Mouse (Mus musculus): ENCODE measurements at regions not wholly inside any gene's neighbourhood (a gene's known extent, or its start where the extent isn't known, plus 50 kb on each side); places are given as distances from the start of the nearest gene placed in this dataset.

GRCm38 (mm10) chr6:143287322-143287721 is 120.3 kb downstream of the Etnk1 start:
- intact Hi-C loops (cut with DNase I): no loop called here

GRCm38 (mm10) chr6:143288491-143289130 is 121.6 kb downstream of the Etnk1 start:
- intact Hi-C loops (cut with DNase I): no loop called here

GRCm38 (mm10) chr6:143293648-143294047 is 126.6 kb downstream of the Etnk1 start:
- intact Hi-C loops (cut with DNase I): no loop called here

- intact Hi-C loops (cut with DNase I): no loop called here
Measured at GRCm38 (mm10) chr6:143298391-143298790, 131.4 kb downstream of the Etnk1 start.

- intact Hi-C loops (cut with DNase I): no loop called here
Measured at GRCm38 (mm10) chr6:143301414-143301813, 134.4 kb downstream of the Etnk1 start.

GRCm38 (mm10) chr6:143307327-143307726 is 140.3 kb downstream of the Etnk1 start:
- intact Hi-C loops (cut with DNase I): no loop called here

GRCm38 (mm10) chr6:143315859-143316258 is 148.8 kb downstream of the Etnk1 start:
- intact Hi-C loops (cut with DNase I): no loop called here

GRCm38 (mm10) chr6:143320426-143320825 is 153.4 kb downstream of the Etnk1 start:
- intact Hi-C loops (cut with DNase I): loop anchor here (5.0 kb wide), 1 partner anchor 147 kb away; no protein-coding TSS in a partner anchor

- intact Hi-C loops (cut with DNase I): loop anchor here (5.0 kb wide), 1 partner anchor 143 kb away; no protein-coding TSS in a partner anchor
Measured at GRCm38 (mm10) chr6:143324636-143325035, 157.6 kb downstream of the Etnk1 start.

- intact Hi-C loops (cut with DNase I): no loop called here
Measured at GRCm38 (mm10) chr6:143326956-143327722, 160.1 kb downstream of the Etnk1 start.

GRCm38 (mm10) chr6:143327788-143328187 is 160.8 kb downstream of the Etnk1 start:
- intact Hi-C loops (cut with DNase I): no loop called here

- intact Hi-C loops (cut with DNase I): no loop called here
Measured at GRCm38 (mm10) chr6:143328202-143328601, 161.2 kb downstream of the Etnk1 start.

- intact Hi-C loops (cut with DNase I): no loop called here
Measured at GRCm38 (mm10) chr6:143329096-143329495, 162.1 kb downstream of the Etnk1 start.

- intact Hi-C loops (cut with DNase I): no loop called here
Measured at GRCm38 (mm10) chr6:143333493-143333892, 166.5 kb downstream of the Etnk1 start.

- intact Hi-C loops (cut with DNase I): no loop called here
Measured at GRCm38 (mm10) chr6:143336574-143336973, 169.6 kb downstream of the Etnk1 start.

- intact Hi-C loops (cut with DNase I): no loop called here
Measured at GRCm38 (mm10) chr6:143349000-143349399, 182.0 kb downstream of the Etnk1 start.

GRCm38 (mm10) chr6:143359320-143360032 is 192.5 kb downstream of the Etnk1 start:
- intact Hi-C loops (cut with DNase I): no loop called here

GRCm38 (mm10) chr6:143361149-143361725 is 194.2 kb downstream of the Etnk1 start:
- intact Hi-C loops (cut with DNase I): no loop called here

GRCm38 (mm10) chr6:143361963-143362362 is 194.9 kb downstream of the Etnk1 start:
- intact Hi-C loops (cut with DNase I): no loop called here

GRCm38 (mm10) chr6:143365840-143366239 is 198.8 kb downstream of the Etnk1 start:
- intact Hi-C loops (cut with DNase I): no loop called here

- intact Hi-C loops (cut with DNase I): no loop called here
Measured at GRCm38 (mm10) chr6:143367804-143368203, 200.8 kb downstream of the Etnk1 start.

- intact Hi-C loops (cut with DNase I): no loop called here
Measured at GRCm38 (mm10) chr6:143368646-143369045, 201.6 kb downstream of the Etnk1 start.

Measured in adrenal gland (tissue).